Mouse (Mus musculus) cerebellum, adult 9-11 months (tissue): Measurements from ENCODE around the gene Wsb2.
"Not testable (repeated sequence)": the region's sequence is repeated elsewhere in the genome, so short reads cannot be mapped to it uniquely, and the experiment has no call there.

Source experiments
- DNase-seq: peaks from one replicate; pipeline ENCODE4 v3.0.0; 2022

Wsb2 gene

DNA sequence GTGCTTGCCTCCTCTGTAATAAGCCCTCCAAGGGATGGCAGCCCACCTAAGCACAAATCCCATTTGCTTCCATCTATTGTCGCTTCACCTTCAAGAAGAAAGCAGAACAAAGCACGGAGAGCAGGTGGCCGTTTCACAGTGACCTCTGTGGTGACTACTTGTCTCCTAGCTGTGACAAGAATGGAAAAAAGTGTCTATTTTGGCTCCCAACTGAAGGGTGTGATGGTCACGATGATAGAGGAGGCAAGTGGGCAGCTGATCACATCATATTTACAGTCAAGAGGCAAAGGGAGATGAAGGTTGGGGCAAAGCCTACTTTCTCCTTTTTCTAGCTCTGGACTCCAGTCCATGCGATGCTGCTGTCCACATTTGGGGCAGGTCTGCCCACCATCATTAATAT lies 38.7 kb downstream of the Wsb2 start:
- DNase-seq = no peak

DNA sequence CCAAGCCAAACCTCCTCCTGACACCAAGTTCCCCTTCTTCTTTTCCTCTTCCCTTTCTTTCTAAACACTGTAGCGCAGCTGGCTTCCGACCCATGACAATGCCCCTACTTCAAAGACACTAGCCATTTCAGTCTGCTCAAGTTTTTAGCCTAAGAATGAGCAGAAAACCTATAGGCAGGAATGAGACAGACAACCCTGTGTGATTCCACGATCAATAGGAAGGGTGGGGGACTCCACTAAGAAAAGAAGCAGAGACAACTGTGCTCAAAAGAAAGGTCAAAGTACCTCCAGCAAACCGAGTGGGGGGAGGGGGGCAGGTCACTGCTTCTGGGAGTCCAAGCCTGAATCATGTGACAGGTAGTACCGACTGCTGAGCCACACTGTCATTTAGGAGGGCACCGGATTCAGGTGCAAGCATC lies 39.5 kb downstream of the Wsb2 start:
- DNase-seq = no peak

DNA sequence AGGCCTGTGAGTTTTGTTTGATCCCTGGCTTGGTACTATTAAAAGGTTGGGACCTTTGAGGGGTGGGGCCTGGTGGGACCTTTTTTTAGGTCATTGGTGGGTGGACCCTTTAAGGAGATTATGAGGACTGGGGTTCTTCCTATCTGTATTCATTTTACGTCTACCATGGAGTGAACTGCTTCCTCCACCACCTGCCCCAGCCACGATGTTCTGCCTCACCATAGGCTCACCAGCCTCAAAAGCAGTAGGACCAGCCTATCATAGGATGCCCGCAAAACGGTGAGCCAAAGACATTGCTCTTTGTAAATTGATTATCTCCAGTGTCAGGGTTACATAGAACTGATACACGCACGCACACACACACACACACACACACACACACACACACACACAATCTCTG lies 40.3 kb downstream of the Wsb2 start:
- no peak for DNase-seq

- DNase-seq = no peak
Measured at GRCm38 (mm10) chr5:117398007-117398550, 41.0 kb downstream of the Wsb2 start.

GRCm38 (mm10) chr5:117399281-117399680 lies 42.2 kb downstream of the Wsb2 start:
- no peak for DNase-seq

- no peak for DNase-seq
Measured at GRCm38 (mm10) chr5:117403609-117404008, 46.5 kb downstream of the Wsb2 start.

- DNase-seq = not testable (repeated sequence)
Measured at GRCm38 (mm10) chr5:117404671-117405070, 47.6 kb downstream of the Wsb2 start.

DNA sequence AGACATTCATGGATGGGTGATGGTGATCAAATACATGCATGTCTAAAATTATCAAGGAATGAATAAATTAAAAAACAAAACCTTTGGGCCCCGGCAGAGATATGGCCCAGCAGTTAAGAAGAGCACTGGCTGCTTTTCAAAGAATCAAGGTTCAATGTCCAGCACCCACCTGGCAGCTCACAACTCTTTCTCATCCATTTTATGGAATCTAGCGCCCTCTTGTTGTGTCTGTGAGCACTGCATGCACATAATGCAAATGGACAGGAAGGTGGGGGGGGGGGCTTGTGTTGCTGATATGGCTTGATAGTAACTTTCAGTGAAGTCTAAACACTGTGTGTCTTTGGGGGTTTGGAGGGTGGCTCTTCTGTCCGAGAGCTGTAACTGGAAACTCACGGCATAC lies 51.1 kb downstream of the Wsb2 start:
- DNase-seq = no peak

DNA sequence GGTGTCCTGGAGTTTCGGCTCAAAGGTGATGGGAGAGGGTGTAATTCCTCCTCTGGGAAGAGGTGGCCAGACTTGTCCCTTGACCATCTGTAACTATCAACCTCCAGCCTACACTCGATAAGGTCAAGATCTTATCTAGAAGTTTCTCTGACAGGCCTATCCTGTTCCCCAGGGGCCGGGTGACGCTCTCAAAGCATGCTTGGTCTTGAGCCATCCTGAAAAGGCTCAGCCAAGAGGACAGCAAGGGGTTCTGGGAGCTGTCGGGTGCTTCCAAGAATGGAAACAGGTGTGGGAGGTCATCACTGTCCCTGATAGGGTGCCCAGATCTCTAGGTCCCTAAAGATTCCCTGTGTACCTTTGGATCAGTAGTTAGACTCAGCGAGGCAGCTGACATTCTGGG lies 52.3 kb downstream of the Wsb2 start:
- DNase-seq = no peak

- DNase-seq = peak; percentile 88
Measured at GRCm38 (mm10) chr5:117413507-117414501, 56.7 kb downstream of the Wsb2 start, which contains the start of gene Ksr2. Ksr2 (plus strand) TSS chr5:117414000.

GRCm38 (mm10) chr5:117414611-117415010 lies 57.5 kb downstream of the Wsb2 start:
- peak; percentile 70 for DNase-seq

- peak; percentile 42 for DNase-seq
Measured at GRCm38 (mm10) chr5:117415011-117415912, 58.2 kb downstream of the Wsb2 start.

GRCm38 (mm10) chr5:117417442-117417841 lies 60.3 kb downstream of the Wsb2 start:
- DNase-seq = no peak
